Mouse (Mus musculus): ENCODE data around the gene Plb1. TPM values are rescaled to one million over a fixed set of nuclear protein-coding genes. Genes with fewer than 3 reads are reported as not detected.
A peak's percentile ranks its signal among the peaks of the same experiment; 100 is the strongest.

Plb1 gene
- polyA plus RNA-seq, 1 experiment from 2014 or later, result 11.4 TPM

GRCm38 (mm10) chr5:32280066-32280465, 47.6 kb downstream of the Plb1 start:
- no peak for TF ChIP-seq CTCF (IDR thresholded peaks at IDR 0.05; ENCODE audit: low read depth)
- peak; percentile 41 for DNase-seq
- no peaks in the 10 kb centered on the region for H3K9me3 ChIP-seq (ENCODE audit: low read depth, low read length)
- no peak overlapping the region for H3K27ac ChIP-seq (ENCODE audit: low read depth)
- H3K4me3 ChIP-seq (ENCODE audit: low read depth, low read length), result no peak overlapping the region
- ATAC-seq (ENCODE audit: insufficient read depth), result no peak
- no peak overlapping the region for H3K9ac ChIP-seq
- WGBS, result 33% methylated on average over 3 of the region's 3 CpGs
- H3K36me3 ChIP-seq (ENCODE audit: insufficient read depth), result no peaks in the 10 kb centered on the region
- no peak overlapping the region for H3K4me2 ChIP-seq
- no peaks in the 10 kb centered on the region for H3K27me3 ChIP-seq (ENCODE audit: insufficient read depth, low read length)
- H3K4me1 ChIP-seq (ENCODE audit: insufficient read depth), result no peaks in the 10 kb centered on the region

GRCm38 (mm10) chr5:32282345-32282744, 49.8 kb downstream of the Plb1 start:
- Histone ChIP-seq H3K27ac (ENCODE audit: low read depth) (no peak overlapping the region), H3K9me3 (ENCODE audit: low read depth, low read length) (no peaks in the 10 kb centered on the region)
- no peak for ATAC-seq (ENCODE audit: insufficient read depth)

GRCm38 (mm10) chr5:32283457-32283856, 50.9 kb downstream of the Plb1 start:
- Histone ChIP-seq H3K4me1 (ENCODE audit: insufficient read depth) (no peaks in the 10 kb centered on the region), H3K27me3 (ENCODE audit: insufficient read depth, low read length) (no peaks in the 10 kb centered on the region), H3K4me3 (ENCODE audit: low read depth, low read length) (no peak overlapping the region), H3K9me3 (ENCODE audit: low read depth, low read length) (no peaks in the 10 kb centered on the region), H3K27ac (ENCODE audit: low read depth) (no peak overlapping the region), H3K36me3 (ENCODE audit: insufficient read depth) (no peaks in the 10 kb centered on the region), H3K4me2 (no peak overlapping the region), H3K9ac (no peak overlapping the region)
- ATAC-seq (ENCODE audit: insufficient read depth) (no peak), DNase-seq (no peak)
- TF ChIP-seq CTCF (IDR thresholded peaks at IDR 0.05; ENCODE audit: low read depth), result no peak
- 66% methylated on average over 2 of the region's 2 CpGs for WGBS

More at GRCm38 (mm10) chr5:32282345-32282744, 49.8 kb downstream of the Plb1 start:
- no peak for TF ChIP-seq CTCF (IDR thresholded peaks at IDR 0.05; ENCODE audit: low read depth)
- no peak for DNase-seq
- H3K27me3 ChIP-seq (ENCODE audit: insufficient read depth, low read length), result no peaks in the 10 kb centered on the region
- H3K4me2 ChIP-seq, result no peak overlapping the region
- no peaks in the 10 kb centered on the region for H3K4me1 ChIP-seq (ENCODE audit: insufficient read depth)
- H3K9ac ChIP-seq, result no peak overlapping the region
- WGBS, result 41% methylated on average over 4 of the region's 4 CpGs
- no peaks in the 10 kb centered on the region for H3K36me3 ChIP-seq (ENCODE audit: insufficient read depth)
- no peak overlapping the region for H3K4me3 ChIP-seq (ENCODE audit: low read depth, low read length)

GRCm38 (mm10) chr5:32286315-32286714, 53.8 kb downstream of the Plb1 start:
- H3K4me3 ChIP-seq (ENCODE audit: low read depth, low read length), result no peak overlapping the region
- no peak for TF ChIP-seq CTCF (IDR thresholded peaks at IDR 0.05; ENCODE audit: low read depth)
- no peaks in the 10 kb centered on the region for H3K4me1 ChIP-seq (ENCODE audit: insufficient read depth)
- no peaks in the 10 kb centered on the region for H3K36me3 ChIP-seq (ENCODE audit: insufficient read depth)
- no peak overlapping the region for H3K9ac ChIP-seq
- H3K27ac ChIP-seq (ENCODE audit: low read depth), result no peak overlapping the region
- DNase-seq (no peak), ATAC-seq (ENCODE audit: insufficient read depth) (no peak)
- no peak overlapping the region for H3K4me2 ChIP-seq
- 67% methylated on average over 4 of the region's 4 CpGs for WGBS
- H3K27me3 ChIP-seq (ENCODE audit: insufficient read depth, low read length), result no peaks in the 10 kb centered on the region
- no peaks in the 10 kb centered on the region for H3K9me3 ChIP-seq (ENCODE audit: low read depth, low read length)

- H3K4me1 ChIP-seq (ENCODE audit: insufficient read depth), result no peaks in the 10 kb centered on the region
- H3K36me3 ChIP-seq (ENCODE audit: insufficient read depth), result no peaks in the 10 kb centered on the region
Observed at GRCm38 (mm10) chr5:32288021-32288420, 55.5 kb downstream of the Plb1 start.

GRCm38 (mm10) chr5:32291316-32291715, 58.8 kb downstream of the Plb1 start:
- no peak for TF ChIP-seq CTCF (IDR thresholded peaks at IDR 0.05; ENCODE audit: low read depth)

More at GRCm38 (mm10) chr5:32288021-32288420, 55.5 kb downstream of the Plb1 start:
- no peaks in the 10 kb centered on the region for H3K27me3 ChIP-seq (ENCODE audit: insufficient read depth, low read length)
- H3K4me3 ChIP-seq (ENCODE audit: low read depth, low read length), result no peak overlapping the region
- TF ChIP-seq CTCF (IDR thresholded peaks at IDR 0.05; ENCODE audit: low read depth), result no peak
- no peak overlapping the region for H3K27ac ChIP-seq (ENCODE audit: low read depth)
- H3K4me2 ChIP-seq, result no peak overlapping the region
- H3K9me3 ChIP-seq (ENCODE audit: low read depth, low read length), result no peaks in the 10 kb centered on the region
- ATAC-seq (ENCODE audit: insufficient read depth) (no peak), DNase-seq (no peak)
- H3K9ac ChIP-seq, result no peak overlapping the region

GRCm38 (mm10) chr5:32302991-32303921, 70.7 kb downstream of the Plb1 start:
- H3K4me3 ChIP-seq (ENCODE audit: low read depth, low read length), result peak overlapping the region; percentile 18
- peak; percentile 93 for ATAC-seq (ENCODE audit: insufficient read depth)
- peak; percentile 87 for TF ChIP-seq CTCF (IDR thresholded peaks at IDR 0.05; ENCODE audit: low read depth)
- H3K4me1 ChIP-seq (ENCODE audit: insufficient read depth), result no peaks in the 10 kb centered on the region
- H3K9me3 ChIP-seq (ENCODE audit: low read depth, low read length), result no peaks in the 10 kb centered on the region
- H3K36me3 ChIP-seq (ENCODE audit: insufficient read depth), result no peaks in the 10 kb centered on the region
- DNase-seq, result peak; percentile 87
- no peaks in the 10 kb centered on the region for H3K27me3 ChIP-seq (ENCODE audit: insufficient read depth, low read length)
- WGBS, result 11% methylated on average over 23 of the region's 23 CpGs
- H3K9ac ChIP-seq, result peak overlapping the region; percentile 19; the same call in 1 of the 2 replicates
- H3K27ac ChIP-seq (ENCODE audit: low read depth), result no peak overlapping the region
- H3K4me2 ChIP-seq, result peak overlapping the region; percentile 57

More at GRCm38 (mm10) chr5:32291316-32291715, 58.8 kb downstream of the Plb1 start:
- Histone ChIP-seq H3K36me3 (ENCODE audit: insufficient read depth) (no peaks in the 10 kb centered on the region), H3K27me3 (ENCODE audit: insufficient read depth, low read length) (no peaks in the 10 kb centered on the region), H3K4me2 (no peak overlapping the region), H3K4me3 (ENCODE audit: low read depth, low read length) (no peak overlapping the region), H3K9me3 (ENCODE audit: low read depth, low read length) (no peaks in the 10 kb centered on the region), H3K4me1 (ENCODE audit: insufficient read depth) (no peaks in the 10 kb centered on the region), H3K9ac (no peak overlapping the region), H3K27ac (ENCODE audit: low read depth) (no peak overlapping the region)
- DNase-seq (no peak), ATAC-seq (ENCODE audit: insufficient read depth) (no peak)
- WGBS, result 39% methylated on average over 2 of the region's 2 CpGs
